Mouse (Mus musculus): Measurements from ENCODE around the gene Plekha4. TPM values are rescaled to one million over a fixed set of nuclear protein-coding genes. Genes with fewer than 3 reads are reported as not detected.

Plekha4 gene
- polyA plus RNA-seq, 1 experiment = not detected

- 71% methylated on average over 12 of the region's 12 CpGs for WGBS
Observed at GRCm38 (mm10) chr7:45486761-45487415, 39.2 kb upstream of the Plekha4 start, which contains the start of gene Gm45808. Gene Gm45808, minus strand, starts transcription at chr7:45486811.

DNA sequence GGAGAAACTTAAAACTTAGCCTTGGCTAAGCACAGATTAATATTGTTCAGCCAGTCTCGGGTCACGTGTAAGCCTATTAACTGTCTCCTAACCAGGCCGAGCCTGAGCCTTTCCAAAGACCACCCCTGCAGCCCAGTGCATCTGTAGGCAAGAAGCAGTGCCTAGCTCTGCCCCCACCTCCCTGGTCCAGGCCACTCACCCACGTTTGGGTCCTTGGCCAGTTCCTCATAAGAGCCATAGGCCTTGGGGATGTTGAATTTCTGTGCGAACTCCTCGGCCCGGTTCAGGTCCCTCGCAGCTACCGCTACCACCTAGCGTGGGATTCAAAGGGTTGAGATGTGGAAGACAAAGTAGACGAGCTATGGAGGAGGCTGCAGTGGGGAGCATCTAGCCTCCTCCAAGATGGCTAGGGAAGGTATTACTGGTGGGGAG is 38.3 kb upstream of the Plekha4 start:
- no peak overlapping the region for H3K27ac ChIP-seq (ENCODE audit: insufficient read depth, low read depth, low read length)
- H3K4me3 ChIP-seq (ENCODE audit: insufficient read depth, low read depth, low read length) = peak overlapping the region; percentile 9; the same call in 1 of the 2 replicates
- peaks cover 23% of the 10 kb centered on the region for H3K4me1 ChIP-seq (ENCODE audit: control insufficient read depth, insufficient read depth, low read length)
- WGBS = 40% methylated on average over 11 of the region's 11 CpGs
- TF ChIP-seq POLR2A (IDR thresholded peaks at IDR 0.05; ENCODE audit: insufficient read depth, low read depth, low read length) (no peak), CTCF (IDR thresholded peaks at IDR 0.05; ENCODE audit: insufficient read depth, low read depth, low read length) (no peak)

More at GRCm38 (mm10) chr7:45486761-45487415, 39.2 kb upstream of the Plekha4 start, which contains the start of gene Gm45808:
- no peak for TF ChIP-seq CTCF (IDR thresholded peaks at IDR 0.05; ENCODE audit: insufficient read depth, low read depth, low read length)
- no peak for TF ChIP-seq POLR2A (IDR thresholded peaks at IDR 0.05; ENCODE audit: insufficient read depth, low read depth, low read length)
- peaks cover 23% of the 10 kb centered on the region for H3K4me1 ChIP-seq (ENCODE audit: control insufficient read depth, insufficient read depth, low read length)
- H3K4me3 ChIP-seq (ENCODE audit: insufficient read depth, low read depth, low read length) = no peak within 1 kb of the TSS
- H3K27ac ChIP-seq (ENCODE audit: insufficient read depth, low read depth, low read length) = no peak within 1 kb of the TSS

DNA sequence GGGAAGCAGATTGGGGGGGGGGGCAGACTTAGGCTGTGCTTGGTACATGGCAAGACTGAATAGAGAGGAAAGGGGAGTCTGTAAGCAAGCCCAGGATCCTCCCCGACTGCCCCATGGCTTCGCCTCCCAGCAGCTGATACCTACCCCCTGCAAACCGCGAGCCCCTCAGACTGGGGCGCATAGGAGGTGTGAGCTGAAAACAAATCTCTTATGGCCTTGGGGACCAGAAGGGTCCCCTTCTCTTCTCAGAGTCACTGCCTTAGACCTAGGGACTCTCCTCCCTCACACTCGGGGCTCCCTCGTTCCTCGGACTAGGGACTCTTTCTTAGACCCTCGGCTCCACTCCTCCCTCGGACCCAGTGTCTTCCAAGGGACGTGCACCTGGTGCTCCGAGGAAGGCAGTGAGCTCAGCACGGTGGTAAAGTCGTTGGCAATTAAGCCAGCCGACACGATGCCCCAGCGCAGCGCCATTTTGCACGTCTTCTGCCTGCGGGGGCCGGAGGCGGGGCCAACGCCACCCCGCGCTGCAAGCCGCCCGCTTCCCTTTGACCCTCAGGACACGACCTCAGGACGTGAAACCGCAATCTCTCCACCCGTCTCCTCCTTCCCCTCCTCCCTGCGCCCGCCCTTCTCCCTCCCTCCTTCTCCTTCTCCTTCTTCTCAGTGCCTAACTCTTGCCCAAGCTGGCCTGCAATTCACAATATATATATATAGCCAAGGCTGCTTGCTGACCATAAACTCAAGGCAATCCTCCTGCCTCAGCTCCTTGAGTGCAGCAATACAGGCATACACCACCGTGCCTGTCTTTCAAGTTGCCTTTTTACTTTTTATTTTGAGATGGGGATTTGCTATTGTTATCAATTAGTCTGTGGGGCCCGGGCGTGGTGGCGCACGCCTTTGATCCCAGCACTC is 37.6 kb upstream of the Plekha4 start, which contains the start of gene Dhdh:
Gene Dhdh (minus strand): TSS at position 513 of the 912 bp plus-strand sequence.
- H3K27ac ChIP-seq (ENCODE audit: insufficient read depth, low read depth, low read length) = peak within 1 kb of the TSS; percentile 73
- TF ChIP-seq POLR2A (IDR thresholded peaks at IDR 0.05; ENCODE audit: insufficient read depth, low read depth, low read length) (peak; percentile 60; the same call in 1 of the 2 replicates), CTCF (IDR thresholded peaks at IDR 0.05; ENCODE audit: insufficient read depth, low read depth, low read length) (no peak)
- 9% methylated on average over 38 of the region's 38 CpGs for WGBS
- H3K4me3 ChIP-seq (ENCODE audit: insufficient read depth, low read depth, low read length) = peak within 1 kb of the TSS; percentile 49
- peaks cover 23% of the 10 kb centered on the region for H3K4me1 ChIP-seq (ENCODE audit: control insufficient read depth, insufficient read depth, low read length)

DNA sequence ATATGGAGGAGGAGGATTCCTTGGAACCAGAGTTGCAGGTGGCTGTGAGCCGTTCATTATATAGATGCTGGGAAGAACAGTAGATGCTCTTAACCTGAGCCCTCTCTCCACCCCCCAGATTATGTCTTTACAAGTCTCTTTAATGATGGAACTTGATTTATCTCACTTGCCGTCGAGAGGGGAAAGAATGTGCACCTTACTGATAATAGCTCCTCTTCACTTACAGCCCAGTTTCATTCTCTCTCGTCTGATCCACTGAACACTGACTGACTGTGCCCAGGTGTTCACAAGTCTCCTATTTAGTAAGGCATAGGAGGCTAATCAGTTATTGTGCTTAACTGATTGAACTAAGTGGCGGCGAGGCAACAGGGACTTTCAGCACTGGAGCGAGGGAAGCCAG is 36.6 kb upstream of the Plekha4 start:
- Histone ChIP-seq H3K4me1 (ENCODE audit: control insufficient read depth, insufficient read depth, low read length) (peaks cover 23% of the 10 kb centered on the region), H3K27ac (ENCODE audit: insufficient read depth, low read depth, low read length) (no peak overlapping the region), H3K4me3 (ENCODE audit: insufficient read depth, low read depth, low read length) (no peak overlapping the region)
- TF ChIP-seq POLR2A (IDR thresholded peaks at IDR 0.05; ENCODE audit: insufficient read depth, low read depth, low read length) (no peak), CTCF (IDR thresholded peaks at IDR 0.05; ENCODE audit: insufficient read depth, low read depth, low read length) (no peak)
- 89% methylated on average over 7 of the region's 7 CpGs for WGBS

- TF ChIP-seq POLR2A (IDR thresholded peaks at IDR 0.05; ENCODE audit: insufficient read depth, low read depth, low read length) (no peak), CTCF (IDR thresholded peaks at IDR 0.05; ENCODE audit: insufficient read depth, low read depth, low read length) (no peak)
- H3K4me1 ChIP-seq (ENCODE audit: control insufficient read depth, insufficient read depth, low read length) = peaks cover 23% of the 10 kb centered on the region
- H3K27ac ChIP-seq (ENCODE audit: insufficient read depth, low read depth, low read length) = no peak overlapping the region
- WGBS = 27% methylated on average over 9 of the region's 9 CpGs
- no peak overlapping the region for H3K4me3 ChIP-seq (ENCODE audit: insufficient read depth, low read depth, low read length)
Observed at GRCm38 (mm10) chr7:45490822-45491221, 35.3 kb upstream of the Plekha4 start.

DNA sequence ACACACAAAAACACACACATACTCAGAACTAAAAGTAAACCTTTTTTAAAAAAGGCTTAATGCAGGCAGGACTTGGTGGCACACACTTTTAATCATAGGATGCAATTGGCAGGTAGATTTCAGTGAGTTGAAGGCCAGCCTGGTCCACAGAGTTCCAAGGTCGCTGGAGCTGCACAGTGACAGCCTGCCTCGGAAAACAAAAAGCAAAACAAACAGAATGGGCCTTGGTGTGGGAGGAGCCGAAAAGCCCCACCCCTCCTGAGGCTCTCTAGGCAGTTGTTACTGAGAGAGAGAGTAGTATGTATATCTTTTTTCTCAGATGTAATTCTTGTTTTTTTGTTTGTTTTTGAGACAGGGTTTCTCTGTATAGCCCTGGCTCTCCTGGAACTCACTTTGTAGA is 34.9 kb upstream of the Plekha4 start:
- 16% methylated on average over 3 of the region's 3 CpGs for WGBS
- Histone ChIP-seq H3K4me1 (ENCODE audit: control insufficient read depth, insufficient read depth, low read length) (peaks cover 23% of the 10 kb centered on the region), H3K4me3 (ENCODE audit: insufficient read depth, low read depth, low read length) (no peak overlapping the region), H3K27ac (ENCODE audit: insufficient read depth, low read depth, low read length) (no peak overlapping the region)
- TF ChIP-seq POLR2A (IDR thresholded peaks at IDR 0.05; ENCODE audit: insufficient read depth, low read depth, low read length) (no peak), CTCF (IDR thresholded peaks at IDR 0.05; ENCODE audit: insufficient read depth, low read depth, low read length) (no peak)

DNA sequence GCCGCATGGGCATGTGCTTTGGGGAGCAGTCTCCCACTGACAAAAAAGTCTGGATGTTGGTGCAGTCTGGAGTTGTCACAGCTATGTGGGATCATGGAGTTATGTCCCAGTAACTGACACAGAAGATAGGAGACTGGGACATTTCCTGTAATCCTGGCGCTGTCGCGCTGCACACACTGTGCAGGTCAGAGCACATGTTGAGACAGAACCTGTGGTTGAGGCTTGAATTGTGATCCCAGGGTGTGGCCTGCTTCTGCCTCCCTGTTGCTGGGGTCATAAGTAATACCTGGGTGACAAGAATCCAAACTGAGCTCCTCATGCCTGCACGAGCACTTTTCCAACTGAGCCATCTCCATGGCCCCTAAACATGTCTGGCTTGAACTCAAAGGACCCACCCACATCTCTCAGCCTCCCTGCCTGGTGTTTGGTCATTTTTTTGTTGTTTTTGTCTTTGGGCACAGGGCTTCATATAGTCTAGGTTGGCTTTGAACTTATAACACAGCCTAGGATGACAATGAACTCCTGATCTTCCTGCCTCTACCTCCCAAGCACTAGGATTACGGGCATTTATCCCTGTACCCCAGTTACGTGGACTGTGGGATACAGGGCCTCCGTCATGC is 33.8 kb upstream of the Plekha4 start:
- H3K4me3 ChIP-seq (ENCODE audit: insufficient read depth, low read depth, low read length) = no peak overlapping the region
- no peak overlapping the region for H3K27ac ChIP-seq (ENCODE audit: insufficient read depth, low read depth, low read length)
- 96% methylated on average over 8 of the region's 8 CpGs for WGBS
- peaks cover 23% of the 10 kb centered on the region for H3K4me1 ChIP-seq (ENCODE audit: control insufficient read depth, insufficient read depth, low read length)
- TF ChIP-seq POLR2A (IDR thresholded peaks at IDR 0.05; ENCODE audit: insufficient read depth, low read depth, low read length) (no peak), CTCF (IDR thresholded peaks at IDR 0.05; ENCODE audit: insufficient read depth, low read depth, low read length) (no peak)

- WGBS = 85% methylated on average over 5 of the region's 5 CpGs
Observed at GRCm38 (mm10) chr7:45492951-45493350, 33.2 kb upstream of the Plekha4 start.

More at GRCm38 (mm10) chr7:45492951-45493350, 33.2 kb upstream of the Plekha4 start:
- H3K4me3 ChIP-seq (ENCODE audit: insufficient read depth, low read depth, low read length) = no peak overlapping the region
- H3K4me1 ChIP-seq (ENCODE audit: control insufficient read depth, insufficient read depth, low read length) = peaks cover 21% of the 10 kb centered on the region
- no peak for TF ChIP-seq CTCF (IDR thresholded peaks at IDR 0.05; ENCODE audit: insufficient read depth, low read depth, low read length)
- no peak for TF ChIP-seq POLR2A (IDR thresholded peaks at IDR 0.05; ENCODE audit: insufficient read depth, low read depth, low read length)
- no peak overlapping the region for H3K27ac ChIP-seq (ENCODE audit: insufficient read depth, low read depth, low read length)

All from olfactory bulb, adult 2 months (tissue).